Mouse (Mus musculus) central nervous system, embryonic 14 days (tissue): ENCODE data around the gene Serpinb9f. TPM values are rescaled to one million over a fixed set of nuclear protein-coding genes. Genes with fewer than 3 reads are reported as not detected.

ENCODE experiments used
- polyA plus RNA-seq: library from polyadenylated mRNA; depleted of rRNA; stranded (reverse); fragments of >200 nt; gene quantifications from 2 replicates; pipeline ENCODE4 v1.2.3, GENCODE M21; 2012; rRNA removed

The Serpinb9f gene
- not detected in 2 replicates for polyA plus RNA-seq

DNA sequence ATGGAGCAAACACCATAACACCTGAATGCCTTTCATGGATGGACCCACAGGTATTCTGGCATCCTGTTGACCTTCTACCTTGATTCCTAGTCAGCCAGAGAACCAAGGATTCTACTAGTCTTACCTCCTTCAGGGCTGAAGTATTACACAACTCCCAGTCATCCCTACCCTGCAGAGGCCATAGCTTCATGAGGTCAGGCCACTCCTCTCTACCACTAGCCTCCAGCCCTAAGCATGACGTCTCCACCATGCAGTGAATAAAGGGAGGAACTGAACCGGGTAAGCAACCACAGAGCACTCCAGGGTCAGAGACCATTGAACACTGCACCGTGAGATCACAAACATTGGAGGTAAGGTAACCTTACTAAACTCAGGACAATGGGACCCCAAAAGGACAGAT is at the start of gene Serpinb9f:
Gene Serpinb9f (plus strand): TSS at position 301 of the 400 bp plus-strand sequence.

Other genes starting within 250 kb of the Serpinb9f start
- gene Serpinb1b, start 245.5 kb upstream of the Serpinb9f start, polyA plus RNA-seq: 2.6 and 3.7 TPM in 2 replicates
- gene Serpinb9c, start 164.3 kb upstream of the Serpinb9f start, polyA plus RNA-seq: not detected in 2 replicates
- not detected in 2 replicates for gene Serpinb9d, start 131.1 kb upstream of the Serpinb9f start, polyA plus RNA-seq
- gene Serpinb9e, start 74.5 kb upstream of the Serpinb9f start, polyA plus RNA-seq: not detected in 2 replicates
- not detected in 2 replicates for gene Gm11397, start 71.7 kb downstream of the Serpinb9f start, polyA plus RNA-seq
- not detected in 2 replicates for gene Serpinb9g, start 160.7 kb downstream of the Serpinb9f start, polyA plus RNA-seq